Mouse (Mus musculus) hindbrain, postnatal 0 days (tissue): ENCODE data around the gene Cherp. TPM values are rescaled to one million over a fixed set of nuclear protein-coding genes. Genes with fewer than 3 reads are reported as not detected.

Experiments
- ATAC-seq: fragments of 200-750 bp; cut with Nextera tagmentation; 2 replicates; pipeline ENCODE4 v1.8.0; 2017; ENCODE audit warnings: mild to moderate bottlenecking, moderate TSS enrichment, moderate library complexity
- DNase-seq: peaks from one replicate; pipeline ENCODE4 v3.0.0-alpha.2; 2015; ENCODE audit warnings: low spot score
- H3K27ac ChIP-seq: fragments of 300-500 bp; sonication (generic); 2 replicates; pipeline ENCODE4 v1.5.1; 2014; ENCODE audit warnings: mild to moderate bottlenecking
- H3K27me3 ChIP-seq: fragments of 300-500 bp; sonication (generic); 2 replicates; pipeline ENCODE4 v1.6.1; 2014; ENCODE audit warnings: low read length, mixed read lengths; ENCODE audit not compliant: insufficient read depth
- H3K36me3 ChIP-seq: fragments of 300-500 bp; sonication (generic); 2 replicates; pipeline ENCODE4 v1.6.1; 2014; ENCODE audit warnings: low read length, mixed read lengths; ENCODE audit not compliant: insufficient read depth
- H3K4me1 ChIP-seq: fragments of 300-500 bp; sonication (generic); 2 replicates; pipeline ENCODE4 v1.6.1; 2014; ENCODE audit warnings: antibody characterized with exemption, low read length, mixed read lengths; ENCODE audit not compliant: insufficient read depth
- H3K4me2 ChIP-seq: fragments of 300-500 bp; sonication (generic); 2 replicates; pipeline ENCODE4 v1.6.1; 2014; ENCODE audit warnings: low read depth, mild to moderate bottlenecking, low read length, moderate library complexity, mixed read lengths
- H3K4me3 ChIP-seq: fragments of 300-500 bp; sonication (generic); 2 replicates; pipeline ENCODE4 v1.5.1; 2014; ENCODE audit warnings: low read length
- H3K9ac ChIP-seq: fragments of 300-500 bp; sonication (generic); replicated peaks from 2 replicates; pipeline ENCODE4 v1.6.1; 2014; ENCODE audit warnings: mild to moderate bottlenecking, low read length, moderate library complexity, mixed read lengths
- H3K9me3 ChIP-seq: fragments of 300-500 bp; sonication (generic); 2 replicates; pipeline ENCODE4 v1.6.1; 2016; ENCODE audit warnings: low read length, mixed read lengths
- CTCF ChIP-seq: IDR thresholded peaks from 2 replicates; pipeline ENCODE4 v1.5.1; 2016; ENCODE audit warnings: antibody characterized with exemption, control low read depth, low read depth
- WGBS: fragments of 180-500 bp; shearing (Covaris S2); extraction: QIAGEN DNeasy Blood & Tissue Kit; methylation state at CpG from one replicate; pipeline ENCODE4 v1.1.7; 2014; 5-methylcytosine and 5-hydroxymethylcytosine counted together
- polyA plus RNA-seq: library from polyadenylated mRNA; unstranded; fragments of >200 nt; fragmentation: Nextera tagmentation; extraction: Ambion mirVana; gene quantifications from 2 replicates; pipeline ENCODE4 v1.2.1, GENCODE M21; 2015
- total RNA-seq: library from RNA; depleted of rRNA; stranded (reverse); fragments of >200 nt; gene quantifications from 2 replicates; pipeline ENCODE4 v1.2.3, GENCODE M21; 2014

Cherp gene
- total and polyA plus RNA-seq, 2 experiments from 2014 or later = 27.0 to 37.3 TPM

DNA sequence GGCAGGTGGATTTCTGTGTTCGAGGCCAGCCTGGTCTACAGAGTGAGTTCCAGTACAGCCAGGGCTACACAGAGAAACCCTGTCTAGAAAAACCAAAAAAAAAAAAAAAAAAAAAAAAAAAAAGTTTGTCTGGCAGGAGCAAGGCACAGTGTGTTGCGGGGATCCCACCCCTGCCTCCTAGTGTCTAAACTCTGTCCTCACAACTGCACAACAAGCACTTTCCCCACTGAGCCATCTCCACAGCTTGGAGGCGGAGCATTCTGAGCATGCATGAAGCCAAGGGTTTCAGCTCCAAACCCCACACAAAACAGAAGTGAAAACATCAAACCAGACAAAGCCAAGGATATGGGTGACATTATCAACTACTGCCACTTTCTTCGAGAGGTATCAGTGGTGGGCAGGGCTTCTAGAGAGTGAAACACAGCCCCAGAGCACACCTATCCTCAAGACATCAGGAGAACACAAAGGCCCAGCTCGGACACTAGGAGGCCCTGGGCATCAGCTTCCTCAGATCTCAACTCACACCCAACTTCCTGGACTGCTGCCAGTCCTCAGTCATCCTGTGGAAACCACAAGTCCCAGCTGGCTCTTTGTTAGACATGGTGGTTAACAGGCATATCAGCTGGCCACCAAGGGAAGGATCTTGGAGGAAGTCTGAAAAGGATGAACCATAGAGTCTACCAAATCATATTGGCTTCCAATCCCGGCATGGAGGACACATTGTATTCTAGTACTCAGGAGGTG lies 10.6 kb upstream of the Cherp start:
- WGBS = 81% methylated on average over 6 of the region's 6 CpGs
- H3K9ac ChIP-seq = no peak overlapping the region
- H3K4me2 ChIP-seq = no peak overlapping the region
- H3K4me1 ChIP-seq = 0 out of 2 replicates have a peak, but pooled peaks cover 3% of the 10 kb centered on the region
- ATAC-seq (no peak), DNase-seq (peak; percentile 27)
- H3K27me3 ChIP-seq = no peaks in the 10 kb centered on the region
- TF ChIP-seq CTCF = peak; percentile 39
- no peak overlapping the region for H3K4me3 ChIP-seq
- no peak overlapping the region for H3K27ac ChIP-seq
- peaks cover 30% of the 10 kb centered on the region for H3K36me3 ChIP-seq
- no peaks in the 10 kb centered on the region for H3K9me3 ChIP-seq

DNA sequence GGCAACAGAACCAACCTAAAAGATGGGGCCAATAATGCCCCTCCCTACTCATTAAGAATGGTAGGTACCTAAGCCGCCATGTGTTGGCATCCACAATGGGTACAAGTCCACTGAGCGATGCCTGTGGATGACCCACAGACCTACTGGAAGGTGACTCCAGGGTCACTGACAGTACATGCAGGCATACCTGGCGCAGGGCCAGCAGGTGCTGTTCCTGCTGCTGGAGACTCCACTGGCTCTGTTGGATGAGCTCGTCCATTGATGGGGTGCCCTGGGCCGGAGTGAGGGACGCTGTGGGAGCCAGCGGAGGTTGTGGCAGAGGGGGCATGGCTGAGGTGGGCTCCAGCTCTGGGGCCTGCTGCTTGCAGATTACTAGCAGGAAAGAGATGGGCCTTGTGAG lies 4.3 kb downstream of the Cherp start:
- DNase-seq = no peak
- H3K27me3 ChIP-seq = no peaks in the 10 kb centered on the region

DNA sequence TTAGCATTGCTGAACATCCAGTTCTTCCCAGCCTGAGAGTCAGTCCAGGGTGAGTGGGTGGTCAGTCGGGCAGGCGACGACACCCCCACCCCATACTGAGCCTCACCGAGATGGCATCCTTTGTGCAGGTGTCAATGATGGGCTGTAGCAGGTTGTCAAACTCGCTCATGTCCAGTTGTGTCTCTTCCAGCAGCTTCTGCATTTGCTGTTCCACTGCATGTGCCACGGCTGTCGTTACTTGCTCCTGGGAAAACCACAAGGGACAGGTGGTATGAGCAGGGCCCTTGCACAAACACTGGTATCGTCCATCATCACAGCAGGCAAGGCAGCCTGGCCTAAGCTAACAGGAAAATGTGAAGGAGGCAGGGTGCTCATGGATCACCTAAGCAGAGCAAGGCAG lies 5.0 kb downstream of the Cherp start:
- no peak for TF ChIP-seq CTCF
- Histone ChIP-seq H3K9me3 (no peaks in the 10 kb centered on the region), H3K27ac (no peak overlapping the region), H3K4me3 (no peak overlapping the region), H3K27me3 (no peaks in the 10 kb centered on the region), H3K4me2 (no peak overlapping the region), H3K9ac (no peak overlapping the region), H3K4me1 (no peaks in the 10 kb centered on the region; the same call in 1 of the 2 replicates), H3K36me3 (peaks cover 70% of the 10 kb centered on the region)
- 95% methylated on average over 8 of the region's 8 CpGs for WGBS
- DNase-seq (no peak), ATAC-seq (no peak)

More for the DNA sequence above, 4.3 kb downstream of the Cherp start:
- Histone ChIP-seq H3K27ac (no peak overlapping the region), H3K4me3 (no peak overlapping the region), H3K9ac (no peak overlapping the region), H3K4me2 (no peak overlapping the region), H3K9me3 (no peaks in the 10 kb centered on the region), H3K36me3 (peaks cover 63% of the 10 kb centered on the region), H3K4me1 (no peaks in the 10 kb centered on the region; the same call in 1 of the 2 replicates)
- TF ChIP-seq CTCF = no peak
- no peak for ATAC-seq
- WGBS = 95% methylated on average over 7 of the region's 7 CpGs

DNA sequence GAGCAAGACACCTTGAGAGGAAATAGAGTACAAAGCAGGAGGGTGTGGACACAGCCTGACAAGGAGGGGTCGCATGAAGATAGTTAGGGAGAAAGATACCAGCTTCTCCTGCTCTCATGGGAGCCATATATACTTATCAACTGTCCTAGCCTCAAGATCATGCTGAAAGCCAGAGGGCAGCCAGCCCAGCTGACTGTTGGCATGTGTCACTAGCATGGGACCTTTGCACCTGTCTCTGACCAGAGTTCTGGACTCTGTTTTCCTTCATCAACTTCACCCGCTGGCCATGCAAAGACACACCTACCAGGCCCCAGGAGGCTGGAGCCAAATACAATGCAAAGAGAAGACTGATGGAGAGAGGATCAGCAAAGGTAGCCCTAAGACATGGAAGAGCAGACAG lies 5.8 kb downstream of the Cherp start:
- Histone ChIP-seq H3K4me1 (no peaks in the 10 kb centered on the region; the same call in 1 of the 2 replicates), H3K27me3 (no peaks in the 10 kb centered on the region), H3K9me3 (no peaks in the 10 kb centered on the region), H3K9ac (no peak overlapping the region), H3K36me3 (peaks cover 78% of the 10 kb centered on the region), H3K4me2 (no peak overlapping the region), H3K27ac (no peak overlapping the region), H3K4me3 (no peak overlapping the region)
- DNase-seq (no peak), ATAC-seq (no peak)
- 88% methylated on average over 2 of the region's 2 CpGs for WGBS
- no peak for TF ChIP-seq CTCF

DNA sequence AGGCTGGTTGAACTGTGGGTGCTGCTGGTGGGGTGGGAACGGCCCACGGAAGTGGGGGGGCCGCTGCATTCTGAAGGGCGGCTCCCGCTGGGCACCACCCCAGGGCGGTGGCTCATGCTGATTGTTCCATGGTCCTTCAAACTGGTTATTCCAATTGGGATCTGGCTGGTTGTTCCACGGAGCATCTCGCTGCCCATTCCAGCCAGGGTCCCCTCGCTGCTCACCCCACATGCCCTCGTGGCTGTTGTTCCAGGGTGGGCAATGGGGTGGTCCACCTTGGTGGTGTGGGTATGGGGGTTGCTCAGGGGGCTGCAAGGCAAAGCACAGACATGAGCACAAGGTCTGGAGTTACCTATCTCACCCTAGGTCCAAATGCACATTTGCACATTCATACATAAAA lies 10.8 kb downstream of the Cherp start:
- no peak for TF ChIP-seq CTCF
- 97% methylated on average over 10 of the region's 10 CpGs for WGBS

DNA sequence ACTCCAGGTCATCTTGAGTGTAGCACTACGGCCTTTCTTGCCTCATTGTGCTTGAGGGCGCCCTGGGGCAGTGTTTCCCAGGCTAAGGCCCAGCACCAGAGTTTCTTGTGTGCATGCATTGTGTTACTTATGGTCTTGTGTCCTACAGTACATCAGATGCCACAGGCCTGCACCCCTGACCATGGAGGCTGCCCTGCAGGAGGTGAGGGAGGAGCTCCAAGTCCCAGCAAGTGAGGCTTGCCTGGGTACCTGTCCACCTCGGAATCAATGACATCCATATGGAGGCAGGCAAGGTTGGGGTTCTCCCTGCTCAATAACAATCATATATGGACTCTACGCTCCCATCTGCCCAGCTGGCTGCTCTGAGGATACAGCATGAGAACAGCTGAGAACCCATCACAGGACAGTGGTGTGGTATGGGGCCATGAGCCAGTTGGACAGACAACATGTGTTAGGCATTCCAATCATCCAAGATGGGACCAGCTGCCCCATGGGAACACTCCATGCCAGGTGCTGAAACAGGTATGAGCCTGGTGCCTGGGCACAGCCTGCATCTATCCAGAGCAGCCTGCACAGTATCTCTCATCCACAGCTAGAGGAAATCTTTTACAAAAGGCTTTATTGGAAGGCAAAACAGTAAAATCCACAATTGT lies 15.0 kb downstream of the Cherp start:
- DNase-seq (no peak), ATAC-seq (0 out of 2 replicates have a peak, but pooled peaks have one; percentile 10)
- TF ChIP-seq CTCF = no peak
- Histone ChIP-seq H3K36me3 (peaks cover 58% of the 10 kb centered on the region), H3K9ac (no peak overlapping the region), H3K4me2 (no peak overlapping the region), H3K27ac (no peak overlapping the region), H3K4me3 (no peak overlapping the region), H3K4me1 (no peaks in the 10 kb centered on the region), H3K27me3 (no peaks in the 10 kb centered on the region), H3K9me3 (no peaks in the 10 kb centered on the region)
- 93% methylated on average over 4 of the region's 4 CpGs for WGBS

More for the DNA sequence above, 10.8 kb downstream of the Cherp start:
- no peak overlapping the region for H3K4me2 ChIP-seq
- ATAC-seq (no peak), DNase-seq (no peak)
- no peaks in the 10 kb centered on the region for H3K4me1 ChIP-seq
- no peak overlapping the region for H3K27ac ChIP-seq
- peaks cover 97% of the 10 kb centered on the region for H3K36me3 ChIP-seq
- no peak overlapping the region for H3K4me3 ChIP-seq
- H3K27me3 ChIP-seq = no peaks in the 10 kb centered on the region
- no peak overlapping the region for H3K9ac ChIP-seq
- no peaks in the 10 kb centered on the region for H3K9me3 ChIP-seq

DNA sequence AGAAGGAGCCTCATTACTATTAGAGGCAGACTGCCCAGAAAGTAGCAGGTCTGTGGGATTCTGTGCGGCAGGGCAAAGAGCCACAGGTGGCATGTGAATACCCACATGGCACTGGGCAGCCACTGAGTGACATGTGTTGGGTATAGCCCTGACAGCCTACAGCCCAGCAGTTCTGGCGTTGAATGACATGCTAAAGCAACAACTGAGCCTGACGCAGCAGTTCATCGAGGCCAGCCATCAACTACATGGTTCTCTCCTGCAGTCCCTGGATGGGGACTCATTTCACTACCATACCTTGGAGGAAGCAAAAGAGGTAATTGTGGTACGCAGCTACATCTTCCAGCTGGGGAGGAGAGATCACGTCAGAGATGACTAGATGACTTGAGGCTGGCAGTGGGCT lies 16.6 kb downstream of the Cherp start:
- WGBS = 87% methylated on average over 6 of the region's 6 CpGs
- Histone ChIP-seq H3K27ac (no peak overlapping the region), H3K27me3 (no peaks in the 10 kb centered on the region), H3K9ac (no peak overlapping the region), H3K4me3 (no peak overlapping the region), H3K4me2 (no peak overlapping the region), H3K36me3 (peaks cover 49% of the 10 kb centered on the region), H3K9me3 (no peaks in the 10 kb centered on the region), H3K4me1 (no peaks in the 10 kb centered on the region)
- no peak for ATAC-seq
- no peak for DNase-seq
- no peak for TF ChIP-seq CTCF
